ENCODE assay signal across 8 mouse cellular contexts in genomic region chr4:135203279-135203678, GRCm38 (mm10).
DNase-seq lines count a peak whose midpoint lies in the region; ATAC-seq and TF ChIP-seq lines count a peak whose summit lies in the region.

No protein-coding gene starts in this region.

- no peak for TF ChIP-seq POLR2A in small intestine, adult 2 months (IDR thresholded peaks at IDR 0.05; ENCODE audit: low read depth, low read length)

- no peaks in the 10 kb centered on the region for H3K36me3 ChIP-seq in erythroblast, embryonic 14.5 days (ENCODE audit: control insufficient read depth)
- no peaks in the 10 kb centered on the region for H3K36me3 ChIP-seq in forebrain, embryonic 15.5 days
- H3K36me3 ChIP-seq in intestine, embryonic 14.5 days (ENCODE audit: control insufficient read depth, insufficient read depth, low read length): no peaks in the 10 kb centered on the region
- no peaks in the 10 kb centered on the region for H3K36me3 ChIP-seq in small intestine, adult 2 months (ENCODE audit: control insufficient read depth, insufficient read depth, low read length)

- 0 out of 2 replicates have a peak overlapping the region, but pooled peaks have one; percentile 19 for H3K9ac ChIP-seq in forebrain, embryonic 15.5 days (replicated peaks)
- H3K9ac ChIP-seq in intestine, embryonic 14.5 days (ENCODE audit: low read length): peak overlapping the region; percentile 25; the same call in 1 of the 2 replicates

- DNase-seq in intestine, embryonic 14.5 days (ENCODE audit: low spot score): peak; percentile 71
- DNase-seq in lung, postnatal 10 days: peak; percentile 51
- no peak for DNase-seq in layer of hippocampus, postnatal 10 days (ENCODE audit: low spot score in 2 of 2)
- DNase-seq in left cerebral cortex, postnatal 10 days (ENCODE audit: extremely low spot score in 1 of 2, low spot score in 2 of 2): no peak

- H3K27me3 ChIP-seq in erythroblast, embryonic 14.5 days (ENCODE audit: control insufficient read depth): peaks cover 32% of the 10 kb centered on the region
- H3K27me3 ChIP-seq in forebrain, embryonic 15.5 days: peaks cover 19% of the 10 kb centered on the region
- peaks cover 23% of the 10 kb centered on the region for H3K27me3 ChIP-seq in intestine, embryonic 14.5 days (replicated peaks; ENCODE audit: control insufficient read depth, insufficient read depth, low read length)
- no peaks in the 10 kb centered on the region for H3K27me3 ChIP-seq in small intestine, adult 2 months (ENCODE audit: control insufficient read depth, insufficient read depth, low read length)

- TF ChIP-seq CTCF in small intestine, adult 2 months (IDR thresholded peaks at IDR 0.05; ENCODE audit: extremely low read depth, insufficient read length, insufficient replicate concordance, low read depth, low read length): no peak

- peak overlapping the region; percentile 32 for H3K4me2 ChIP-seq in forebrain, embryonic 15.5 days (replicated peaks)
- peak overlapping the region; percentile 73 for H3K4me2 ChIP-seq in intestine, embryonic 14.5 days (ENCODE audit: low read length)

- no peaks in the 10 kb centered on the region for H3K9me3 ChIP-seq in erythroblast, embryonic 14.5 days (ENCODE audit: control insufficient read depth, low read length)
- H3K9me3 ChIP-seq in forebrain, embryonic 15.5 days: no peaks in the 10 kb centered on the region
- no peaks in the 10 kb centered on the region for H3K9me3 ChIP-seq in intestine, embryonic 14.5 days (ENCODE audit: control insufficient read depth, low read length)

- H3K4me1 ChIP-seq in erythroblast, embryonic 14.5 days (ENCODE audit: control insufficient read depth): peaks cover 19% of the 10 kb centered on the region
- peaks cover 15% of the 10 kb centered on the region for H3K4me1 ChIP-seq in forebrain, embryonic 15.5 days
- H3K4me1 ChIP-seq in intestine, embryonic 14.5 days (replicated peaks; ENCODE audit: control insufficient read depth, insufficient read depth, low read length): peaks cover 8% of the 10 kb centered on the region; the same call in 1 of the 2 replicates
- H3K4me1 ChIP-seq in small intestine, adult 2 months (ENCODE audit: control insufficient read depth, insufficient read depth, insufficient read length, low read length): peaks cover 8% of the 10 kb centered on the region

- WGBS in forebrain, embryonic 15.5 days: 21% methylated on average over 14 of the region's 14 CpGs
- 4% methylated on average over 14 of the region's 14 CpGs for WGBS in intestine, embryonic 14.5 days
- 1% methylated on average over 14 of the region's 14 CpGs for WGBS in small intestine, adult 2 months

- intact Hi-C loops in left cerebral cortex, postnatal 10 days (cut with DNase I): no loop called here

- ATAC-seq in erythroblast, adult 5-6 weeks (replicated peaks; ENCODE audit: low FRiP score, poor library complexity, severe bottlenecking): no peak
- ATAC-seq in forebrain, embryonic 15.5 days (replicated peaks): no peak
- ATAC-seq in intestine, embryonic 14.5 days (replicated peaks; ENCODE audit: low FRiP score, low TSS enrichment, low read depth): no peak

- H3K27ac ChIP-seq in forebrain, embryonic 15.5 days (replicated peaks): no peak overlapping the region
- H3K27ac ChIP-seq in intestine, embryonic 14.5 days (ENCODE audit: low read depth): no peak overlapping the region
- H3K27ac ChIP-seq in small intestine, adult 2 months (ENCODE audit: insufficient read depth, low read depth, low read length): peak overlapping the region; percentile 66; the same call in 1 of the 2 replicates

- peak overlapping the region; percentile 29 for H3K4me3 ChIP-seq in erythroblast, embryonic 14.5 days (replicated peaks)
- peak overlapping the region; percentile 14 for H3K4me3 ChIP-seq in forebrain, embryonic 15.5 days
- H3K4me3 ChIP-seq in intestine, embryonic 14.5 days (ENCODE audit: low read depth, low read length): peak overlapping the region; percentile 33
- H3K4me3 ChIP-seq in small intestine, adult 2 months (ENCODE audit: low read depth, low read length): peak overlapping the region; percentile 64

Comparison
In these comparisons a context has a peak if more than half of its experiments do, and no peak if none do; other contexts are left out.
1. H3K4me3 ChIP-seq: peak in every context shown above with its lines; median percentile 64 in small intestine, adult 2 months; 33 in intestine, embryonic 14.5 days; 29 in erythroblast, embryonic 14.5 days; 14 in forebrain, embryonic 15.5 days.
2. DNase-seq: peak in intestine, embryonic 14.5 days (single experiment) and lung, postnatal 10 days (single experiment); none in layer of hippocampus, postnatal 10 days (0 of 2) and left cerebral cortex, postnatal 10 days (0 of 2).